13 mouse cellular contexts compared by ENCODE assay signal in the genomic region with DNA sequence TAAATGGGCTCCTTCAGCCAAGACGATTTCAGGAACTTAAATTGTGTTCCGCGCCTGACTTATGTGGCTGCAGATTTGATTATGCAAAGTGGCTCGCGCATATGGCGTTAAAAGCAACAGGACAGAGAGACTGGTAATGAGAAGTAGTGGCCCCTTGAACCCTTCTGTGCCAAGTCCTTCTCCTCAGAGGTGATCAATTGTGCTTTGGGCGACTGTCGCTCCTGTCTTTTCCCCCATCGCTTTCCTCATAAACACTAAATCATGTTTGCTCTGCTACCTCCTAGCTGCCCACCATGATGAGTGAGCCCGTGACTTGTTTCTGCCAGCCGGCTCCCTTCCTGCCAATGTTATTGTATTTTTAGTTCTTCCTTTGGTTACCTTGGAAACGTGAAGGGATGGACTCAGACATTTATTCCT.
A peak's percentile ranks its signal among the peaks of the same experiment; 100 is the strongest.
DNase-seq lines count a peak whose midpoint lies in the region; ATAC-seq and TF ChIP-seq lines count a peak whose summit lies in the region.
"Had no signal": no experiment of that assay in that cellular context is flagged by ENCODE, and none has a peak within 500 bp of the region (broad histone marks: within the 10 kb centered on the region; RNA-seq: fewer than 3 reads in every experiment).

No protein-coding gene starts in this region.

- peak; percentile 9 for DNase-seq in embryo, embryonic 10 days (ENCODE audit: low spot score)
- DNase-seq in embryo, embryonic 10.5 days (ENCODE audit: low spot score), result no peak
- DNase-seq in midbrain, postnatal 0 days (ENCODE audit: low spot score), result peak; percentile 34
- DNase-seq in midbrain, embryonic 10.5 days (ENCODE audit: low spot score), result no peak
- peak; percentile 47 to 66 for DNase-seq in left cerebral cortex, adult 18-20 months (ENCODE audit: low spot score in 2 of 2)
- peak; percentile 38 for DNase-seq in right cerebral cortex, postnatal 4 days
- no peak for DNase-seq in gastrocnemius, postnatal 14 days
- DNase-seq: liver, embryonic 13.5 days; lung, postnatal 4 days; thymus, postnatal 25 days had no signal

- H3K27ac ChIP-seq in midbrain, postnatal 0 days (ENCODE audit: low read depth, low read length), result peak overlapping the region; percentile 43; the same call in 1 of the 2 replicates
- no peak overlapping the region for H3K27ac ChIP-seq in midbrain, embryonic 10.5 days (replicated peaks)
- H3K27ac ChIP-seq: heart, embryonic 15.5 days; liver, embryonic 13.5 days had no signal

- H3K4me3 ChIP-seq in midbrain, postnatal 0 days (ENCODE audit: low read depth, low read length), result no peak overlapping the region
- H3K4me3 ChIP-seq in midbrain, embryonic 10.5 days, result no peak overlapping the region
- H3K4me3 ChIP-seq: heart, embryonic 15.5 days; liver, embryonic 13.5 days; myocyte had no signal

- no peak overlapping the region for H3K4me2 ChIP-seq in midbrain, postnatal 0 days (ENCODE audit: low read depth, low read length, poor library complexity, severe bottlenecking)
- H3K4me2 ChIP-seq: heart, embryonic 15.5 days; liver, embryonic 13.5 days had no signal

- peak; percentile 21; the same call in 1 of the 2 replicates for TF ChIP-seq CTCF in midbrain, postnatal 0 days (IDR thresholded peaks at IDR 0.05)

- H3K9me3 ChIP-seq in midbrain, postnatal 0 days (ENCODE audit: low read length), result no peaks in the 10 kb centered on the region
- no peaks in the 10 kb centered on the region for H3K9me3 ChIP-seq in midbrain, embryonic 10.5 days (replicated peaks)
- H3K9me3 ChIP-seq: heart, embryonic 15.5 days; liver, embryonic 13.5 days had no signal

- H3K27me3 ChIP-seq in midbrain, postnatal 0 days (ENCODE audit: insufficient read depth, low read length), result no peaks in the 10 kb centered on the region
- no peaks in the 10 kb centered on the region for H3K27me3 ChIP-seq in midbrain, embryonic 10.5 days (ENCODE audit: low read depth, poor library complexity, severe bottlenecking)
- H3K27me3 ChIP-seq: heart, embryonic 15.5 days; liver, embryonic 13.5 days had no signal

- intact Hi-C loops in gastrocnemius, postnatal 14 days (cut with DNase I; ENCODE audit: low total_unique reads), result no loop called here

- 54% methylated on average over 12 of the region's 12 CpGs for WGBS in midbrain, postnatal 0 days
- WGBS in midbrain, embryonic 10.5 days, result 84% methylated on average over 12 of the region's 12 CpGs

- peaks cover 12% of the 10 kb centered on the region for H3K4me1 ChIP-seq in midbrain, postnatal 0 days (ENCODE audit: insufficient read depth, low read length)
- peaks cover 14% of the 10 kb centered on the region for H3K4me1 ChIP-seq in midbrain, embryonic 10.5 days
- H3K4me1 ChIP-seq: liver, embryonic 13.5 days had no signal

- ATAC-seq in midbrain, postnatal 0 days (ENCODE audit: low FRiP score), result no peak
- ATAC-seq in erythroid progenitor cell, adult 5-6 weeks (replicated peaks; ENCODE audit: low FRiP score, poor library complexity, severe bottlenecking), result no peak

- H3K9ac ChIP-seq in midbrain, postnatal 0 days (replicated peaks; ENCODE audit: low read length, poor library complexity, severe bottlenecking), result no peak overlapping the region
- H3K9ac ChIP-seq: heart, embryonic 15.5 days; liver, embryonic 13.5 days had no signal

- H3K36me3 ChIP-seq in midbrain, postnatal 0 days (ENCODE audit: insufficient read depth, low read length), result no peaks in the 10 kb centered on the region
- no peaks in the 10 kb centered on the region for H3K36me3 ChIP-seq in midbrain, embryonic 10.5 days
- H3K36me3 ChIP-seq: heart, embryonic 15.5 days; liver, embryonic 13.5 days had no signal

Comparison
In these comparisons a context has a peak if more than half of its experiments do, and no peak if none do; other contexts are left out.
1. DNase-seq: peak in embryo, embryonic 10 days (single experiment), midbrain, postnatal 0 days (single experiment), left cerebral cortex, adult 18-20 months (2 of 2) and right cerebral cortex, postnatal 4 days (single experiment); none in embryo, embryonic 10.5 days (single experiment), midbrain, embryonic 10.5 days (single experiment) and gastrocnemius, postnatal 14 days (single experiment).